Mouse (Mus musculus) ES-Bruce4 (cell line): ENCODE results near the gene Slamf8.

Experiments
- CTCF ChIP-seq: IDR thresholded peaks from one replicate; pipeline ENCODE4 v1.8.1; 2011; ENCODE audit warnings: low read depth, low read length
- EP300 ChIP-seq: IDR thresholded peaks from 2 replicates; pipeline ENCODE4 v1.6.1; 2011; ENCODE audit warnings: low read depth, low read length; ENCODE audit not compliant: insufficient read depth
- POLR2A ChIP-seq: IDR thresholded peaks from one replicate; pipeline ENCODE4 v1.8.1; 2011; ENCODE audit warnings: low read length; ENCODE audit not compliant: insufficient read depth

DNA sequence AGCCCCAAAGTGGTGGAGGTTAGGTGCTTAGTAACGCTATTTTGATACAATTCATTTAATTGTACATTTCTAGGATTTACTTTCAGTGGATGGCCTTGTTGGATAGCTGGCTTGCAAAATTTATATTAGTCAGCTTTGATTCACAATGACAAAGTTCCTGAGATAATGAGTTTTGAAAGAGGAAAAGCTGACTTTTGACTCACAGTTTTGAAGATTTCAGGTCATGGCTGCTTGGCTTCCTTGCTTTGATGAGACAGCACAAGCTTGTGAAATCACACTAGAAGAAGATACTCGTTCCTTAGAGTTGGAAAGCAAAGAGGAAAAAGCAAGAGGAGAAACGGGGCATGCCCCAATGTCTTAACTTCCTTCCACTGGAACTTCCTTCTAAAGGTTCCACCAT, 24.2 kb downstream of the Slamf8 start:
- no peak for TF ChIP-seq CTCF
- no peak for TF ChIP-seq EP300
- no peak for TF ChIP-seq POLR2A
